Mouse (Mus musculus) heart, adult 2 months (tissue): ENCODE results near the gene Jam3. TPM values are rescaled to one million over a fixed set of nuclear protein-coding genes. Genes with fewer than 3 reads are reported as not detected.

Experiments
- DNase-seq, 2 experiments: peaks; one replicate each; pipeline ENCODE4 v3.0.0; 2021
- H3K27ac ChIP-seq: fragments of 200-600 bp; 2 replicates; pipeline ENCODE4 v1.8.1; 2022
- H3K27me3 ChIP-seq: fragments of 200-500 bp; 2 replicates; pipeline ENCODE4 v1.6.1; 2012; ENCODE audit warnings: mild to moderate bottlenecking, low read length, inconsistent platforms, mixed read lengths; ENCODE audit not compliant: control insufficient read depth, insufficient read depth
- H3K36me3 ChIP-seq: fragments of 200-500 bp; 2 replicates; pipeline ENCODE4 v1.6.1; 2012; ENCODE audit warnings: low read length, inconsistent platforms; ENCODE audit not compliant: control insufficient read depth, insufficient read depth
- H3K4me1 ChIP-seq: fragments of 200-500 bp; 2 replicates; pipeline ENCODE4 v1.6.1; 2011; ENCODE audit warnings: low read length; ENCODE audit not compliant: control insufficient read depth, insufficient read depth
- H3K4me3 ChIP-seq: fragments of 200-600 bp; 2 replicates; pipeline ENCODE4 v1.8.1; 2022
- H3K79me2 ChIP-seq: fragments of 200-500 bp; replicated peaks from 2 replicates; pipeline ENCODE4 v1.6.1; 2012; ENCODE audit warnings: mild to moderate bottlenecking, inconsistent platforms, low read length, moderate library complexity, mixed read lengths; ENCODE audit not compliant: control insufficient read depth, insufficient read depth
- H3K9ac ChIP-seq: fragments of 200-500 bp; 2 replicates; pipeline ENCODE4 v1.6.1; 2012; ENCODE audit warnings: low read depth, mild to moderate bottlenecking, control low read depth, inconsistent platforms, low read length, mixed read lengths
- CTCF ChIP-seq: fragments of 200-600 bp; IDR thresholded peaks from 2 replicates; pipeline ENCODE4 v1.8.1; 2022; ENCODE audit warnings: antibody characterized with exemption, mild to moderate bottlenecking, moderate library complexity
- EP300 ChIP-seq: fragments of 200-500 bp; IDR thresholded peaks from 2 replicates; pipeline ENCODE4 v1.6.1; 2011; ENCODE audit warnings: low read depth, low read length, control low read depth; ENCODE audit not compliant: insufficient read depth
- POLR2A ChIP-seq: fragments of 200-500 bp; IDR thresholded peaks from 2 replicates; pipeline ENCODE4 v1.6.1; 2011; ENCODE audit warnings: mild to moderate bottlenecking, low read depth, low read length, control low read depth; ENCODE audit not compliant: insufficient read depth
- WGBS: fragments of 180-500 bp; shearing (Covaris S2); methylation state at CpG from one replicate; pipeline ENCODE4 v1.1.7; 2018; 5-methylcytosine and 5-hydroxymethylcytosine counted together
- intact Hi-C: fragments of 180-260 bp; cut with DNase I; formaldehyde crosslinking; loops from one replicate; pipeline ENCODE4 v1.15.1; 2025
- polyA plus RNA-seq: library from polyadenylated mRNA; depleted of rRNA; stranded (reverse); fragments of >200 nt; gene quantifications from 2 replicates; pipeline ENCODE4 v1.2.3, GENCODE M21; 2012
- total RNA-seq, 2 experiments: library from RNA; stranded (reverse); gene quantifications; 2 replicates each; pipeline ENCODE4 v1.2.3; 2021

The Jam3 gene
- total and polyA plus RNA-seq, 3 experiments, result 14.1 to 18.9 (median 14.2) TPM

- H3K4me1 ChIP-seq, result peaks cover 13% of the 10 kb centered on the region
- 38% methylated on average over 10 of the region's 10 CpGs for WGBS
- no peaks in the 10 kb centered on the region for H3K27me3 ChIP-seq
- peak; percentile 27 to 34 for DNase-seq
- intact Hi-C loops, result loop anchor here (1.0 to 5.0 kb wide), 2 partner anchors 84 to 104 kb away; partner anchors contain the start of gene Igsf9b
- TF ChIP-seq POLR2A (peak; percentile 51; the same call in 1 of the 2 replicates), EP300 (no peak)
- 0 out of 2 replicates have a peak overlapping the region, but pooled peaks have one; percentile 14 for H3K9ac ChIP-seq
- no peaks in the 10 kb centered on the region for H3K36me3 ChIP-seq
- H3K79me2 ChIP-seq, result no peaks in the 10 kb centered on the region
- no peak overlapping the region for H3K4me3 ChIP-seq
- H3K27ac ChIP-seq, result peak overlapping the region; percentile 93
Observed at GRCm38 (mm10) chr9:27192761-27193591, 37.8 kb upstream of the Jam3 start.

DNA sequence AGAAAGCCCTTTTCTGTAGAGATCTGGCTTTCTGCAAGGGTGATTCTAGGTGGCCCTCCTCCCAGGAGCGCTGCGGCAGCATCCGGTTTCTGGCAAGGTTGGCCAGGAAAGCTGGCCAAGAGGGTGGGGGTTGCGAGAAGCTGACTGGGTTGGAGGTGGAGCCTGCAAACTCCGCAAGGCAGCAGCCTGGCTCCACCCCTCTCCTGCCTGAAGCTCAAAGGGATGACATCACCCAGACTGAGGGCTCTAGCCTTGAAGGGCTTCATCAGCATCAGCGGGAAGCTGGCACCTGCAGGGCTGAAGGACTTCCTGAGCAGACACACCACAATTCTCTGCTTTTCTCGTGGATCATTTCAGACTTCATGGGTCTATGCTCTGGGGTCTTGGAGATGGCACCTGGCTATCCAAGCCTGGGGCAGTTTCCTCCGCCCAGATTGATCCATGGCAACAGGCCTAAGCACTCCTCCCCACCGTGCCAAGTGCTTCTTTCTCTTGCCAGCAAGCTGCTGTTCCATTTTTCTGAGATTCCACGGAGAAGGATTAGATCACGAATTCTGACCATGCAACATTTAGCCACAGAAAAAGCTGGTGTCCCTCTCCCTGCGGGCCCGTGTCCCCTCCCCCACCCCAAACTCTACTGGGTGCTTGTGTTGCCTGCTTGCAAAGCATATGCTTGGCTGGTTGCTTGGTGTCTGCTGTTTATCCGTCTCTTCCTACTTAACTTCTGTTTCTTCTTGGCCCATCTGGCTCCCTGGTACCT, 37.0 kb upstream of the Jam3 start:
- intact Hi-C loops, result loop anchor here (1.0 to 5.0 kb wide), 2 partner anchors 83 to 105 kb away; partner anchors contain the start of gene Igsf9b
- WGBS, result 6% methylated on average over 14 of the region's 14 CpGs
- peaks cover 13% of the 10 kb centered on the region for H3K4me1 ChIP-seq

DNA sequence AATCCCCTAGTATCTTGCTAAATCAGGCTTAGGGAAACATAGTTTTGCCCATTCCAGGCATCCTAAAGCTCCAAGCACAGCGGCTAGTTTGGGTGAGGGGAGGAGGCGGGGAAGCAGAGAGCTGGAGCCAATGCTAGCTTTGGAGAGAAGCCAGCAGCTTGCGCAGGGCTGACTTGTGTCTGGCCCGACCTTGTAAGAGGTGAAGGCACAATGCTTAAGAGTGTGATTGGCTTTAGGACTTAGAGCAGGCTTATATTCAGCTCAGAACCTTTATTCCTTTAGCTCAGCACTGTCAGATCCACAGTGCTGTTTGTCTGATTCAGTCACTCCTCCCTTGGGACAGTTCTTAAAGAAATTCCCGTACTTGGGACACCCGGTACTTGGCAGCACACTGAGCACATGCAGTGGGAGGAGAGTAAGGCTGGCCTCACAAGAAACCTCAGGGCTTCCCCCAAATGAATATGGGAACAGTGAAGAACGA, 36.3 kb upstream of the Jam3 start:
- H3K9ac ChIP-seq, result peak overlapping the region; percentile 49
- WGBS, result 2% methylated on average over 7 of the region's 7 CpGs
- peak; percentile 71 to 82 for DNase-seq
- H3K36me3 ChIP-seq, result no peaks in the 10 kb centered on the region
- TF ChIP-seq POLR2A, result no peak; the same call in 1 of the 2 replicates
- TF ChIP-seq EP300, result no peak; the same call in 1 of the 2 replicates
- TF ChIP-seq CTCF, result no peak
- H3K27me3 ChIP-seq, result no peaks in the 10 kb centered on the region
- intact Hi-C loops, result loop anchor here (5.0 kb wide), 1 partner anchor 106 kb away; the partner anchor contains the start of gene Igsf9b
- peaks cover 13% of the 10 kb centered on the region for H3K4me1 ChIP-seq
- peak overlapping the region; percentile 93 for H3K27ac ChIP-seq
- peak overlapping the region; percentile 36 for H3K4me3 ChIP-seq
- no peaks in the 10 kb centered on the region for H3K79me2 ChIP-seq

More for the DNA sequence above, 37.0 kb upstream of the Jam3 start:
- H3K79me2 ChIP-seq, result no peaks in the 10 kb centered on the region
- H3K27ac ChIP-seq, result peak overlapping the region; percentile 93
- no peaks in the 10 kb centered on the region for H3K27me3 ChIP-seq
- peak; percentile 92 to 94 for DNase-seq
- H3K36me3 ChIP-seq, result no peaks in the 10 kb centered on the region
- H3K9ac ChIP-seq, result peak overlapping the region; percentile 49
- peak overlapping the region; percentile 36 for H3K4me3 ChIP-seq
- TF ChIP-seq EP300 (peak; percentile 57), POLR2A (peak; percentile 85; the same call in 1 of the 2 replicates), CTCF (no peak)

DNA sequence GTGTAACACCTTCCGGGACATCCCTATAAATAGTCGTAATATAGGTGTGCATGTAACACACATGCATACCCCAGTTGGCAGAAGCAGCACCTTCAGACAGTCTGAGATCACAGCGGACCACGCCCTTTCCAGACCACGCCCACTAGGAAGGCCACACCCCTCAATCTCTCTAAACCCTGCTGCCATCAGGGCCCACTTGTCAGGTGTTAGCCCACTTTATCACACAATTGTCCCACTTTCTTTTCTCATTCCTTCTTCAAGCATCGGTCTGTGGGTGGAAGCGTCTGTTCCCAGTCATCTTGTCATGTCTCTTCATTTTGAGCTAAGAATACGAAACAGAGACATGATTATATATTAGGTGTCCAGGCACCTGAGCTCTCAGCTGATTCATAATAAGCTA, 35.2 kb upstream of the Jam3 start:
- WGBS, result 79% methylated on average over 8 of the region's 8 CpGs
- H3K36me3 ChIP-seq, result no peaks in the 10 kb centered on the region
- no peak overlapping the region for H3K4me3 ChIP-seq
- H3K4me1 ChIP-seq, result peaks cover 13% of the 10 kb centered on the region
- intact Hi-C loops, result loop anchor here (5.0 kb wide), 1 partner anchor 107 kb away; the partner anchor contains the start of gene Igsf9b
- TF ChIP-seq EP300 (no peak), POLR2A (no peak), CTCF (no peak)
- H3K27me3 ChIP-seq, result no peaks in the 10 kb centered on the region
- H3K27ac ChIP-seq, result no peak overlapping the region
- no peak overlapping the region for H3K9ac ChIP-seq
- no peaks in the 10 kb centered on the region for H3K79me2 ChIP-seq
- no peak for DNase-seq

GRCm38 (mm10) chr9:27189306-27189705, 34.1 kb upstream of the Jam3 start:
- TF ChIP-seq POLR2A (no peak), CTCF (no peak), EP300 (no peak)
- H3K4me1 ChIP-seq, result peaks cover 13% of the 10 kb centered on the region
- 34% methylated on average over 2 of the region's 2 CpGs for WGBS
- DNase-seq, result no peak
- no peaks in the 10 kb centered on the region for H3K79me2 ChIP-seq
- no peaks in the 10 kb centered on the region for H3K36me3 ChIP-seq
- H3K9ac ChIP-seq, result no peak overlapping the region
- H3K27me3 ChIP-seq, result no peaks in the 10 kb centered on the region
- intact Hi-C loops, result no loop called here
- no peak overlapping the region for H3K4me3 ChIP-seq
- H3K27ac ChIP-seq, result no peak overlapping the region
